Mouse (Mus musculus) midbrain, embryonic 13.5 days (tissue): Measurements from ENCODE around the gene Gins1. TPM values are rescaled to one million over a fixed set of nuclear protein-coding genes. Genes with fewer than 3 reads are reported as not detected.

Source experiments
- ATAC-seq: fragments of 200-750 bp; cut with Nextera tagmentation; 2 replicates; pipeline ENCODE4 v1.8.0; 2017; ENCODE audit warnings: mild to moderate bottlenecking, moderate TSS enrichment, moderate library complexity
- H3K27ac ChIP-seq: fragments of 300-500 bp; sonication (generic); 2 replicates; pipeline ENCODE4 v1.5.1; 2015; ENCODE audit warnings: inconsistent platforms, mild to moderate bottlenecking, moderate library complexity
- H3K27me3 ChIP-seq: fragments of 300-500 bp; sonication (generic); 2 replicates; pipeline ENCODE4 v1.6.1; 2015; ENCODE audit warnings: mild to moderate bottlenecking, inconsistent platforms
- H3K36me3 ChIP-seq: fragments of 300-500 bp; sonication (generic); 2 replicates; pipeline ENCODE4 v1.6.1; 2015; ENCODE audit warnings: mild to moderate bottlenecking, inconsistent platforms
- H3K4me1 ChIP-seq: fragments of 300-500 bp; sonication (generic); replicated peaks from 2 replicates; pipeline ENCODE4 v1.6.1; 2015; ENCODE audit warnings: inconsistent platforms
- H3K4me2 ChIP-seq: fragments of 300-500 bp; sonication (generic); replicated peaks from 2 replicates; pipeline ENCODE4 v1.6.1; 2015; ENCODE audit warnings: moderate library complexity, mild to moderate bottlenecking, inconsistent platforms
- H3K4me3 ChIP-seq: fragments of 300-500 bp; sonication (generic); replicated peaks from 2 replicates; pipeline ENCODE4 v1.5.1; 2015; ENCODE audit warnings: mild to moderate bottlenecking, inconsistent platforms
- H3K9ac ChIP-seq: fragments of 300-500 bp; sonication (generic); replicated peaks from 2 replicates; pipeline ENCODE4 v1.6.1; 2015; ENCODE audit warnings: mild to moderate bottlenecking, inconsistent platforms
- H3K9me3 ChIP-seq: fragments of 300-500 bp; sonication (generic); 2 replicates; pipeline ENCODE4 v1.6.1; 2016; ENCODE audit warnings: mild to moderate bottlenecking, inconsistent platforms
- WGBS: fragments of 180-500 bp; shearing (Covaris S2); methylation state at CpG from one replicate; pipeline ENCODE4 v1.1.7; 2015; 5-methylcytosine and 5-hydroxymethylcytosine counted together
- polyA plus RNA-seq: library from polyadenylated mRNA; unstranded; fragments of >200 nt; fragmentation: Nextera tagmentation; extraction: Ambion mirVana; gene quantifications from 2 replicates; pipeline ENCODE4 v1.2.1, GENCODE M21; 2015

The Gins1 gene
- polyA plus RNA-seq, 1 experiment from 2014 or later: 33.5 TPM

- WGBS: 93% methylated on average over 5 of the region's 5 CpGs
- no peaks in the 10 kb centered on the region for H3K9me3 ChIP-seq
These were observed 10.6 kb downstream of the Gins1 start for GRCm38 (mm10) chr2:150915786-150916185.

GRCm38 (mm10) chr2:150918720-150919119 is 13.5 kb downstream of the Gins1 start:
- Histone ChIP-seq H3K4me2 (no peak overlapping the region), H3K27me3 (no peaks in the 10 kb centered on the region), H3K36me3 (peaks cover 20% of the 10 kb centered on the region), H3K4me1 (no peaks in the 10 kb centered on the region), H3K9ac (no peak overlapping the region), H3K27ac (no peak overlapping the region), H3K4me3 (no peak overlapping the region), H3K9me3 (no peaks in the 10 kb centered on the region)
- ATAC-seq: no peak
- 95% methylated on average over 3 of the region's 3 CpGs for WGBS

More at GRCm38 (mm10) chr2:150915786-150916185, 10.6 kb downstream of the Gins1 start:
- Histone ChIP-seq H3K4me1 (no peaks in the 10 kb centered on the region), H3K27ac (no peak overlapping the region), H3K27me3 (no peaks in the 10 kb centered on the region), H3K9ac (no peak overlapping the region), H3K4me3 (no peak overlapping the region), H3K36me3 (peaks cover 20% of the 10 kb centered on the region), H3K4me2 (no peak overlapping the region)
- ATAC-seq: no peak

- no peaks in the 10 kb centered on the region for H3K4me1 ChIP-seq
- peaks cover 23% of the 10 kb centered on the region for H3K36me3 ChIP-seq
- no peak overlapping the region for H3K9ac ChIP-seq
- H3K27me3 ChIP-seq: no peaks in the 10 kb centered on the region
- no peaks in the 10 kb centered on the region for H3K9me3 ChIP-seq
- 99% methylated on average over 3 of the region's 3 CpGs for WGBS
- no peak overlapping the region for H3K4me2 ChIP-seq
- H3K4me3 ChIP-seq: no peak overlapping the region
- no peak for ATAC-seq
- no peak overlapping the region for H3K27ac ChIP-seq
These were observed 15.3 kb downstream of the Gins1 start for GRCm38 (mm10) chr2:150920543-150920942.

GRCm38 (mm10) chr2:150921697-150922096 is 16.5 kb downstream of the Gins1 start:
- H3K4me3 ChIP-seq: no peak overlapping the region
- ATAC-seq: no peak
- WGBS: 94% methylated on average over 6 of the region's 6 CpGs
- H3K4me1 ChIP-seq: no peaks in the 10 kb centered on the region
- no peaks in the 10 kb centered on the region for H3K9me3 ChIP-seq
- H3K27ac ChIP-seq: no peak overlapping the region
- no peak overlapping the region for H3K4me2 ChIP-seq
- H3K27me3 ChIP-seq: no peaks in the 10 kb centered on the region
- no peak overlapping the region for H3K9ac ChIP-seq
- H3K36me3 ChIP-seq: peaks cover 26% of the 10 kb centered on the region

GRCm38 (mm10) chr2:150922165-150922564 is 17.0 kb downstream of the Gins1 start:
- Histone ChIP-seq H3K27ac (no peak overlapping the region), H3K4me2 (no peak overlapping the region), H3K36me3 (peaks cover 23% of the 10 kb centered on the region), H3K27me3 (no peaks in the 10 kb centered on the region), H3K4me1 (no peaks in the 10 kb centered on the region), H3K9ac (no peak overlapping the region), H3K4me3 (no peak overlapping the region), H3K9me3 (no peaks in the 10 kb centered on the region)
- 97% methylated on average over 4 of the region's 4 CpGs for WGBS
- no peak for ATAC-seq

GRCm38 (mm10) chr2:150923026-150923425 is 17.8 kb downstream of the Gins1 start:
- no peak for ATAC-seq
- Histone ChIP-seq H3K27ac (no peak overlapping the region), H3K9me3 (no peaks in the 10 kb centered on the region), H3K9ac (no peak overlapping the region), H3K4me3 (no peak overlapping the region), H3K36me3 (peaks cover 23% of the 10 kb centered on the region), H3K4me1 (no peaks in the 10 kb centered on the region), H3K4me2 (no peak overlapping the region), H3K27me3 (no peaks in the 10 kb centered on the region)
- WGBS: 87% methylated on average over 3 of the region's 3 CpGs

- H3K36me3 ChIP-seq: peaks cover 21% of the 10 kb centered on the region
- H3K9ac ChIP-seq: no peak overlapping the region
- H3K4me1 ChIP-seq: no peaks in the 10 kb centered on the region
- WGBS: 87% methylated on average over 7 of the region's 7 CpGs
- no peaks in the 10 kb centered on the region for H3K27me3 ChIP-seq
- no peak overlapping the region for H3K4me2 ChIP-seq
- no peak overlapping the region for H3K4me3 ChIP-seq
- H3K27ac ChIP-seq: no peak overlapping the region
- no peaks in the 10 kb centered on the region for H3K9me3 ChIP-seq
- ATAC-seq: no peak
These were observed 18.3 kb downstream of the Gins1 start for GRCm38 (mm10) chr2:150923505-150923904.

- H3K27me3 ChIP-seq: no peaks in the 10 kb centered on the region
- H3K4me2 ChIP-seq: no peak overlapping the region
- H3K36me3 ChIP-seq: peaks cover 23% of the 10 kb centered on the region
- H3K27ac ChIP-seq: no peak overlapping the region
- H3K9ac ChIP-seq: no peak overlapping the region
- 94% methylated on average over 11 of the region's 11 CpGs for WGBS
- H3K4me1 ChIP-seq: no peaks in the 10 kb centered on the region
- ATAC-seq: no peak
- H3K9me3 ChIP-seq: no peaks in the 10 kb centered on the region
- H3K4me3 ChIP-seq: no peak overlapping the region
These were observed 22.0 kb downstream of the Gins1 start for GRCm38 (mm10) chr2:150927038-150927720.

GRCm38 (mm10) chr2:150929156-150929555 is 24.0 kb downstream of the Gins1 start:
- no peak for ATAC-seq
- Histone ChIP-seq H3K4me1 (no peaks in the 10 kb centered on the region), H3K36me3 (peaks cover 34% of the 10 kb centered on the region), H3K9ac (no peak overlapping the region), H3K4me2 (no peak overlapping the region), H3K27ac (no peak overlapping the region), H3K4me3 (no peak overlapping the region), H3K27me3 (no peaks in the 10 kb centered on the region), H3K9me3 (no peaks in the 10 kb centered on the region)
- 90% methylated on average over 6 of the region's 6 CpGs for WGBS

GRCm38 (mm10) chr2:150930806-150931205 is 25.6 kb downstream of the Gins1 start:
- no peak for ATAC-seq
- Histone ChIP-seq H3K4me2 (no peak overlapping the region), H3K27ac (no peak overlapping the region), H3K4me3 (no peak overlapping the region), H3K27me3 (no peaks in the 10 kb centered on the region), H3K4me1 (no peaks in the 10 kb centered on the region), H3K9ac (no peak overlapping the region), H3K36me3 (peaks cover 42% of the 10 kb centered on the region), H3K9me3 (no peaks in the 10 kb centered on the region)
- WGBS: 79% methylated on average over 3 of the region's 3 CpGs

- Histone ChIP-seq H3K4me2 (no peak overlapping the region), H3K9me3 (no peaks in the 10 kb centered on the region), H3K9ac (no peak overlapping the region), H3K4me3 (no peak overlapping the region), H3K4me1 (no peaks in the 10 kb centered on the region), H3K36me3 (peaks cover 49% of the 10 kb centered on the region), H3K27me3 (no peaks in the 10 kb centered on the region), H3K27ac (no peak overlapping the region)
- whole genome bisulfite sequencing: 90% methylated on average over 19 of the region's 19 CpGs
- ATAC-seq: no peak
These were observed 28.3 kb downstream of the Gins1 start for GRCm38 (mm10) chr2:150933482-150933881.

- WGBS: 91% methylated on average over 4 of the region's 4 CpGs
- Histone ChIP-seq H3K36me3 (peaks cover 49% of the 10 kb centered on the region), H3K9ac (no peak overlapping the region), H3K4me3 (no peak overlapping the region), H3K27me3 (no peaks in the 10 kb centered on the region), H3K4me1 (no peaks in the 10 kb centered on the region), H3K9me3 (no peaks in the 10 kb centered on the region), H3K4me2 (no peak overlapping the region), H3K27ac (no peak overlapping the region)
- no peak for ATAC-seq
These were observed 29.5 kb downstream of the Gins1 start for GRCm38 (mm10) chr2:150934659-150935058.

- Histone ChIP-seq H3K27ac (no peak overlapping the region), H3K4me2 (no peak overlapping the region), H3K27me3 (no peaks in the 10 kb centered on the region), H3K9me3 (no peaks in the 10 kb centered on the region), H3K36me3 (peaks cover 30% of the 10 kb centered on the region), H3K4me3 (no peak overlapping the region), H3K9ac (no peak overlapping the region), H3K4me1 (no peaks in the 10 kb centered on the region)
- ATAC-seq: no peak
- WGBS: 99% methylated on average over 5 of the region's 5 CpGs
These were observed 38.8 kb downstream of the Gins1 start for GRCm38 (mm10) chr2:150944017-150944416.
